Mouse (Mus musculus): ENCODE measurements around the gene Casz1.

Casz1 gene

GRCm38 (mm10) chr4:148938546-148938945, 134.3 kb downstream of the Casz1 start:
- peak; percentile 74 for DNase-seq (ENCODE audit: low spot score)

- DNase-seq (ENCODE audit: low spot score), result peak; percentile 75
Observed at GRCm38 (mm10) chr4:148940674-148941211, 136.5 kb downstream of the Casz1 start.

- no peak for DNase-seq (ENCODE audit: low spot score)
Observed at GRCm38 (mm10) chr4:148941321-148941720, 137.1 kb downstream of the Casz1 start.

GRCm38 (mm10) chr4:148943099-148943498, 138.9 kb downstream of the Casz1 start:
- no peak for DNase-seq (ENCODE audit: low spot score)

GRCm38 (mm10) chr4:148945476-148945881, 141.2 kb downstream of the Casz1 start:
- DNase-seq (ENCODE audit: low spot score), result no peak

GRCm38 (mm10) chr4:148946071-148946470, 141.8 kb downstream of the Casz1 start:
- DNase-seq (ENCODE audit: low spot score), result no peak

GRCm38 (mm10) chr4:148947833-148948388, 143.7 kb downstream of the Casz1 start:
- no peak for DNase-seq (ENCODE audit: low spot score)

GRCm38 (mm10) chr4:148950487-148950886, 146.3 kb downstream of the Casz1 start:
- DNase-seq (ENCODE audit: low spot score), result no peak

- no peak for DNase-seq (ENCODE audit: low spot score)
Observed at GRCm38 (mm10) chr4:148950932-148951650, 146.9 kb downstream of the Casz1 start.

GRCm38 (mm10) chr4:148951821-148952291, 147.6 kb downstream of the Casz1 start:
- no peak for DNase-seq (ENCODE audit: low spot score)

GRCm38 (mm10) chr4:148952328-148953222, 148.3 kb downstream of the Casz1 start:
- DNase-seq (ENCODE audit: low spot score), result no peak

GRCm38 (mm10) chr4:148955131-148955813, 151.0 kb downstream of the Casz1 start:
- peak; percentile 64 for DNase-seq (ENCODE audit: low spot score)

- DNase-seq (ENCODE audit: low spot score), result no peak
Observed at GRCm38 (mm10) chr4:148960011-148960410, 155.8 kb downstream of the Casz1 start.

GRCm38 (mm10) chr4:148961081-148961480, 156.9 kb downstream of the Casz1 start:
- no peak for DNase-seq (ENCODE audit: low spot score)

- no peak for DNase-seq (ENCODE audit: low spot score)
Observed at GRCm38 (mm10) chr4:148962096-148962495, 157.9 kb downstream of the Casz1 start.

- no peak for DNase-seq (ENCODE audit: low spot score)
Observed at GRCm38 (mm10) chr4:148964541-148965310, 160.5 kb downstream of the Casz1 start.

GRCm38 (mm10) chr4:148966132-148966531, 161.9 kb downstream of the Casz1 start:
- no peak for DNase-seq (ENCODE audit: low spot score)

GRCm38 (mm10) chr4:148968859-148969258, 164.6 kb downstream of the Casz1 start:
- no peak for DNase-seq (ENCODE audit: low spot score)

GRCm38 (mm10) chr4:148969610-148970009, 165.4 kb downstream of the Casz1 start:
- peak; percentile 69 for DNase-seq (ENCODE audit: low spot score)

- no peak for DNase-seq (ENCODE audit: low spot score)
Observed at GRCm38 (mm10) chr4:148970742-148971141, 166.5 kb downstream of the Casz1 start.
